Mouse (Mus musculus): ENCODE results near the gene Cyp2c39. TPM values are rescaled to one million over a fixed set of nuclear protein-coding genes. Genes with fewer than 3 reads are reported as not detected.
"Not testable (repeated sequence)": the region's sequence is repeated elsewhere in the genome, so short reads cannot be mapped to it uniquely, and the experiment has no call there.

Gene Cyp2c39
- polyA plus RNA-seq (2014; fragmentation: Nextera tagmentation; extraction: Ambion mirVana): not detected in 2 replicates

GRCm38 (mm10) chr19:39510534-39510933 lies at the start of gene Cyp2c39:
Cyp2c39 (plus strand) TSS chr19:39510862.
- Histone ChIP-seq H3K4me1 (ENCODE audit: control insufficient read depth, insufficient read depth, low read length) (no peaks in the 10 kb centered on the region), H3K36me3 (ENCODE audit: control insufficient read depth, insufficient read depth, low read length) (no peaks in the 10 kb centered on the region), H3K9me3 (replicated peaks; ENCODE audit: control insufficient read depth, low read length) (0 out of 2 replicates have a peak, but pooled peaks cover 6% of the 10 kb centered on the region), H3K27ac (ENCODE audit: low read depth, low read length) (no peak within 1 kb of the TSS), H3K27me3 (ENCODE audit: control insufficient read depth, insufficient read depth, low read length) (no peaks in the 10 kb centered on the region), H3K4me2 (no peak within 1 kb of the TSS), H3K9ac (ENCODE audit: low read depth, low read length) (no peak within 1 kb of the TSS), H3K4me3 (ENCODE audit: low read depth, low read length) (no peak within 1 kb of the TSS)
- ATAC-seq (replicated peaks; ENCODE audit: insufficient number of reproducible peaks, low FRiP score, low TSS enrichment): no peak
- 71% methylated on average over 4 of the region's 4 CpGs for WGBS (ENCODE audit: insufficient replicate concordance)

- Histone ChIP-seq H3K36me3 (ENCODE audit: control insufficient read depth, insufficient read depth, low read length) (no peaks in the 10 kb centered on the region), H3K27me3 (ENCODE audit: control insufficient read depth, insufficient read depth, low read length) (no peaks in the 10 kb centered on the region), H3K4me2 (no peak within 1 kb of the TSS), H3K9ac (ENCODE audit: low read depth, low read length) (no peak within 1 kb of the TSS), H3K9me3 (replicated peaks; ENCODE audit: control insufficient read depth, low read length) (no peaks in the 10 kb centered on the region), H3K4me3 (ENCODE audit: low read depth, low read length) (no peak within 1 kb of the TSS), H3K4me1 (ENCODE audit: control insufficient read depth, insufficient read depth, low read length) (no peaks in the 10 kb centered on the region), H3K27ac (ENCODE audit: low read depth, low read length) (no peak within 1 kb of the TSS)
- no peak for ATAC-seq (replicated peaks; ENCODE audit: insufficient number of reproducible peaks, low FRiP score, low TSS enrichment)
- 87% methylated on average over 1 of the region's 1 CpGs for WGBS (ENCODE audit: insufficient replicate concordance)
These were observed 47.7 kb upstream of the Cyp2c39 start, which contains the start of gene Cyp2c38 for GRCm38 (mm10) chr19:39462941-39463340. Cyp2c38 (minus strand) TSS chr19:39463075.

GRCm38 (mm10) chr19:39463923-39464322 lies 46.7 kb upstream of the Cyp2c39 start:
- H3K9ac ChIP-seq (ENCODE audit: low read depth, low read length): no peak overlapping the region
- no peak overlapping the region for H3K4me3 ChIP-seq (ENCODE audit: low read depth, low read length)
- H3K9me3 ChIP-seq (replicated peaks; ENCODE audit: control insufficient read depth, low read length): no peaks in the 10 kb centered on the region
- no peak overlapping the region for H3K4me2 ChIP-seq
- ATAC-seq (replicated peaks; ENCODE audit: insufficient number of reproducible peaks, low FRiP score, low TSS enrichment): no peak
- no peaks in the 10 kb centered on the region for H3K36me3 ChIP-seq (ENCODE audit: control insufficient read depth, insufficient read depth, low read length)
- no peaks in the 10 kb centered on the region for H3K4me1 ChIP-seq (ENCODE audit: control insufficient read depth, insufficient read depth, low read length)
- no peak overlapping the region for H3K27ac ChIP-seq (ENCODE audit: low read depth, low read length)
- no peaks in the 10 kb centered on the region for H3K27me3 ChIP-seq (ENCODE audit: control insufficient read depth, insufficient read depth, low read length)

DNA sequence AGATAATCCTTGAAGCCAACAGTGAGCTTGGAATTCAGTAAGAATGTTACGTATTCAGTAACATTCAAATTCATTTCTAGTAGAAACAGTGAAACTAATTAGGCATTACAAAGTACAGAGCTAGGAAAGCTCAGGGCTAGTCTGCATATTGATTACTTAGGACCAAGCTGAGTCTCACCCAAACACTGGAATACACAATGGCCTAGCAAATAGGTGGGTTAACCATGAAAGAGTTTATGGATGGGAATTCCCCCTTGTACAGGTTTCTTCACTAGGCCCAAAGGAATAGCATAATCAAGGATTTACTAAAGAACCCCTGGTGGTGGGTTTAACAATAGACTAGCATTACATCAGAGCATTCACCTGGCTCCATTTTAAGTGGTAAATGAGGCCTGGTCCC lies 26.7 kb upstream of the Cyp2c39 start:
- not testable (repeated sequence) for H3K36me3 ChIP-seq (ENCODE audit: control insufficient read depth, insufficient read depth, low read length); H3K9ac ChIP-seq (ENCODE audit: low read depth, low read length); H3K4me3 ChIP-seq (ENCODE audit: low read depth, low read length); H3K27me3 ChIP-seq (ENCODE audit: control insufficient read depth, insufficient read depth, low read length); H3K4me1 ChIP-seq (ENCODE audit: control insufficient read depth, insufficient read depth, low read length); ATAC-seq (replicated peaks; ENCODE audit: insufficient number of reproducible peaks, low FRiP score, low TSS enrichment); H3K4me2 ChIP-seq; H3K27ac ChIP-seq (ENCODE audit: low read depth, low read length)
- H3K9me3 ChIP-seq (replicated peaks; ENCODE audit: control insufficient read depth, low read length): peaks cover 13% of the 10 kb centered on the region; the same call in 1 of the 2 replicates
- 76% methylated on average over 1 of the region's 1 CpGs for WGBS (ENCODE audit: insufficient replicate concordance)

GRCm38 (mm10) chr19:39506341-39506740 lies 4.3 kb upstream of the Cyp2c39 start:
- H3K9me3 ChIP-seq (replicated peaks; ENCODE audit: control insufficient read depth, low read length): peaks cover 7% of the 10 kb centered on the region; the same call in 1 of the 2 replicates
- no peaks in the 10 kb centered on the region for H3K4me1 ChIP-seq (ENCODE audit: control insufficient read depth, insufficient read depth, low read length)
- H3K36me3 ChIP-seq (ENCODE audit: control insufficient read depth, insufficient read depth, low read length): no peaks in the 10 kb centered on the region
- no peak for ATAC-seq (replicated peaks; ENCODE audit: insufficient number of reproducible peaks, low FRiP score, low TSS enrichment)
- H3K4me2 ChIP-seq: no peak overlapping the region
- H3K4me3 ChIP-seq (ENCODE audit: low read depth, low read length): no peak overlapping the region
- H3K27me3 ChIP-seq (ENCODE audit: control insufficient read depth, insufficient read depth, low read length): no peaks in the 10 kb centered on the region
- no peak overlapping the region for H3K27ac ChIP-seq (ENCODE audit: low read depth, low read length)
- no peak overlapping the region for H3K9ac ChIP-seq (ENCODE audit: low read depth, low read length)

GRCm38 (mm10) chr19:39509533-39509932 lies 1.1 kb upstream of the Cyp2c39 start:
- Histone ChIP-seq H3K9me3 (replicated peaks; ENCODE audit: control insufficient read depth, low read length) (0 out of 2 replicates have a peak, but pooled peaks cover 6% of the 10 kb centered on the region), H3K4me2 (no peak overlapping the region), H3K36me3 (ENCODE audit: control insufficient read depth, insufficient read depth, low read length) (no peaks in the 10 kb centered on the region), H3K4me3 (ENCODE audit: low read depth, low read length) (no peak overlapping the region), H3K27ac (ENCODE audit: low read depth, low read length) (no peak overlapping the region), H3K9ac (ENCODE audit: low read depth, low read length) (no peak overlapping the region), H3K27me3 (ENCODE audit: control insufficient read depth, insufficient read depth, low read length) (no peaks in the 10 kb centered on the region), H3K4me1 (ENCODE audit: control insufficient read depth, insufficient read depth, low read length) (no peaks in the 10 kb centered on the region)
- 56% methylated on average over 1 of the region's 1 CpGs for WGBS (ENCODE audit: insufficient replicate concordance)
- ATAC-seq (replicated peaks; ENCODE audit: insufficient number of reproducible peaks, low FRiP score, low TSS enrichment): no peak

Other genes with a start within 250 kb of the Cyp2c39 start
- not detected in 2 replicates for gene Cyp2c29, start 241.5 kb upstream of the Cyp2c39 start, polyA plus RNA-seq (2014; fragmentation: Nextera tagmentation; extraction: Ambion mirVana)
- not detected in 2 replicates for gene Cyp2c38, start 47.8 kb upstream of the Cyp2c39 start, polyA plus RNA-seq (2014; fragmentation: Nextera tagmentation; extraction: Ambion mirVana)
- gene Cyp2c67, start 138.2 kb downstream of the Cyp2c39 start, polyA plus RNA-seq (2014; fragmentation: Nextera tagmentation; extraction: Ambion mirVana): not detected in 2 replicates
- 0.17 and 0.97 TPM in 2 replicates for gene Cyp2c68, start 230.2 kb downstream of the Cyp2c39 start, polyA plus RNA-seq (2014; fragmentation: Nextera tagmentation; extraction: Ambion mirVana)

All from heart, embryonic 11.5 days (tissue).